ENCODE assay signal across 8 mouse cellular contexts in the genomic region with DNA sequence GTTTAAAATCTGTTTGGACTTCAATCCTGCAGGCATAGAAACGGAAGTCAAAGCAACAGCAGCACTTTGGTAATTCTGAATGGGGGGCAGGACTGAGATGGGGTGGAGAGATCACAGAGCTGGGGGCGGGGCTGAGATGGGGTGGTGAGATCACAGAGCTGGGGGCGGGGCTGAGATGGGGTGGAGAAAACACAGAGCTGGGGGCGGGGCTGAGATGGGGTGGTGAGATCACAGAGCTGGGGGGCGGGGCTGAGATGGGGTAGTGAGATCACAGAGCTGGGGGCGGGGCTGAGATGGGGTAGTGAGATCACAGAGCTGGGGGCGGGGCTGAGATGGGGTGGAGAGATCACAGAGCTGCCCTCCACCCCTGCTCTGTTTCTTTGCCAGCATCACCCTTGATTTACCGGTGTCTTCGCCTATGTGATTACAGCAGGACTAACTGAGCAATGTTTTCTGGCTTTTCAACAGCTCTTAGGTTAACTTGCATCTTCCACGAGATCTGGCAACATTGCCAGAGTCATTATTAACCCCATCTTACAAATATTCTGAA. TPM values are rescaled to one million over a fixed set of nuclear protein-coding genes. Genes with fewer than 3 reads are reported as not detected.
DNase-seq lines count a peak whose midpoint lies in the region; ATAC-seq and TF ChIP-seq lines count a peak whose summit lies in the region.

No protein-coding gene starts in this region.

- TF ChIP-seq POLR2A in bone marrow macrophage, adult 2 months (IDR thresholded peaks at IDR 0.05; ENCODE audit: borderline replicate concordance, low read depth, low read length), result no peak

- no peak for DNase-seq in heart, adult 8-10 months (ENCODE audit: low spot score)
- DNase-seq in thymus, postnatal 0 days (ENCODE audit: low spot score), result peak; percentile 88
- no peak for DNase-seq in cerebellum, postnatal 36 days
- DNase-seq in cerebellum, postnatal 4 days (ENCODE audit: low spot score in 2 of 2), result no peak

- H3K27me3 ChIP-seq in heart, embryonic 14.5 days (ENCODE audit: control insufficient read depth, insufficient read depth, low read length), result peaks cover 6% of the 10 kb centered on the region; the same call in 1 of the 2 replicates
- H3K27me3 ChIP-seq in kidney, embryonic 16.5 days (ENCODE audit: insufficient read depth, low read length), result no peaks in the 10 kb centered on the region

- no peak for ATAC-seq in heart, embryonic 14.5 days (ENCODE audit: insufficient number of reproducible peaks, insufficient read depth, low FRiP score, low read depth)
- peak; percentile 65; the same call in 1 of the 2 replicates for ATAC-seq in kidney, embryonic 16.5 days (ENCODE audit: low FRiP score, low TSS enrichment)
- ATAC-seq in megakaryocyte, adult 5-6 weeks (ENCODE audit: poor library complexity, severe bottlenecking), result peak; percentile 75

- no peaks in the 10 kb centered on the region for H3K36me3 ChIP-seq in heart, embryonic 14.5 days (ENCODE audit: control insufficient read depth, insufficient read depth, low read length)
- H3K36me3 ChIP-seq in kidney, embryonic 16.5 days (ENCODE audit: insufficient read depth, low read length), result no peaks in the 10 kb centered on the region

- H3K4me2 ChIP-seq in heart, embryonic 14.5 days (ENCODE audit: low read length), result peak overlapping the region; percentile 25; the same call in 1 of the 2 replicates
- H3K4me2 ChIP-seq in kidney, embryonic 16.5 days (replicated peaks; ENCODE audit: low read depth, low read length), result peak overlapping the region; percentile 41

- H3K4me1 ChIP-seq in heart, embryonic 14.5 days (ENCODE audit: control insufficient read depth in 2 of 2, insufficient read depth in 2 of 2, low read length in 2 of 2), result 0 out of 4 replicates have a peak, but pooled peaks cover 0 to 2% of the 10 kb centered on the region in 2 experiments
- peaks cover 12% of the 10 kb centered on the region for H3K4me1 ChIP-seq in bone marrow macrophage, adult 2 months (ENCODE audit: control insufficient read depth, insufficient read depth, low read length)
- peaks cover 13% of the 10 kb centered on the region; the same call in 1 of the 2 replicates for H3K4me1 ChIP-seq in kidney, embryonic 16.5 days (ENCODE audit: insufficient read depth, low read length)

- no peak for TF ChIP-seq CTCF in bone marrow macrophage, adult 2 months (IDR thresholded peaks at IDR 0.05; ENCODE audit: low read depth, low read length)

- no peaks in the 10 kb centered on the region for H3K9me3 ChIP-seq in heart, embryonic 14.5 days (ENCODE audit: control insufficient read depth, low read length)
- no peaks in the 10 kb centered on the region for H3K9me3 ChIP-seq in kidney, embryonic 16.5 days (ENCODE audit: low read length)

- 19% methylated on average over 10 of the region's 10 CpGs for WGBS in heart, embryonic 14.5 days
- WGBS in kidney, embryonic 16.5 days, result 8% methylated on average over 8 of the region's 10 CpGs

- no peak overlapping the region for H3K4me3 ChIP-seq in heart, embryonic 14.5 days (ENCODE audit: control insufficient read depth in 1 of 2, insufficient read depth in 1 of 2, low read depth in 1 of 2, low read length in 2 of 2)
- peak overlapping the region; percentile 39 for H3K4me3 ChIP-seq in bone marrow macrophage, adult 2 months (ENCODE audit: insufficient read depth, low read length)
- peak overlapping the region; percentile 17; the same call in 1 of the 2 replicates for H3K4me3 ChIP-seq in kidney, embryonic 16.5 days (ENCODE audit: low read length)

- no peak overlapping the region for H3K9ac ChIP-seq in heart, embryonic 14.5 days (ENCODE audit: low read length)
- no peak overlapping the region for H3K9ac ChIP-seq in kidney, embryonic 16.5 days (replicated peaks; ENCODE audit: low read length)

- no peak overlapping the region for H3K27ac ChIP-seq in heart, embryonic 14.5 days (replicated peaks in 1 of 2; ENCODE audit: control insufficient read depth in 1 of 2, insufficient read depth in 1 of 2, low read depth in 2 of 2, low read length in 2 of 2)
- H3K27ac ChIP-seq in bone marrow macrophage, adult 2 months (ENCODE audit: insufficient read depth, low read depth, low read length), result peak overlapping the region; percentile 74
- no peak overlapping the region for H3K27ac ChIP-seq in kidney, embryonic 16.5 days (ENCODE audit: low read length)

RNA-seq across cellular contexts. Expression of a gene that starts 30.9 kb away (rescaled TPM):
- 1.7 and 2.0 TPM in 2 replicates for polyA plus RNA-seq in heart, embryonic 14.5 days (2014; fragmentation: Nextera tagmentation; extraction: Ambion mirVana)
- 1 to 10 TPM in 1 of 4 experiments, under 1 TPM in 3; 0.44 to 1.1 (median 0.73) TPM for total RNA-seq in heart, adult 8-10 months (2022)
- polyA plus RNA-seq in bone marrow macrophage, adult 2 months (2012; ENCODE audit: insufficient read depth, insufficient read length, missing spikeins), result not detected in 2 replicates
- polyA plus RNA-seq in kidney, embryonic 16.5 days (2015; fragmentation: Nextera tagmentation; extraction: Ambion mirVana), result 0.72 and 0.76 TPM in 2 replicates
- total RNA-seq in megakaryocyte, adult 5-6 weeks (2015), result not detected in 2 replicates
- total RNA-seq in megakaryocyte, adult 5-6 weeks (2017), result not detected in 2 replicates
- 0.23 and 0.34 TPM in 2 replicates for polyA plus RNA-seq in thymus, postnatal 0 days (2015; fragmentation: Nextera tagmentation; extraction: Ambion mirVana)

Comparison
In these comparisons a context has a peak if more than half of its experiments do, and no peak if none do; other contexts are left out.
1. H3K4me3 ChIP-seq: peak in bone marrow macrophage, adult 2 months (single experiment) and kidney, embryonic 16.5 days (single experiment); none in heart, embryonic 14.5 days (0 of 2).